Mouse (Mus musculus): ENCODE measurements around the gene Islr2. TPM values are rescaled to one million over a fixed set of nuclear protein-coding genes. Genes with fewer than 3 reads are reported as not detected.

The Islr2 gene
- total RNA-seq, 2 experiments from 2014 or later = 3.1 to 5.8 TPM

DNA sequence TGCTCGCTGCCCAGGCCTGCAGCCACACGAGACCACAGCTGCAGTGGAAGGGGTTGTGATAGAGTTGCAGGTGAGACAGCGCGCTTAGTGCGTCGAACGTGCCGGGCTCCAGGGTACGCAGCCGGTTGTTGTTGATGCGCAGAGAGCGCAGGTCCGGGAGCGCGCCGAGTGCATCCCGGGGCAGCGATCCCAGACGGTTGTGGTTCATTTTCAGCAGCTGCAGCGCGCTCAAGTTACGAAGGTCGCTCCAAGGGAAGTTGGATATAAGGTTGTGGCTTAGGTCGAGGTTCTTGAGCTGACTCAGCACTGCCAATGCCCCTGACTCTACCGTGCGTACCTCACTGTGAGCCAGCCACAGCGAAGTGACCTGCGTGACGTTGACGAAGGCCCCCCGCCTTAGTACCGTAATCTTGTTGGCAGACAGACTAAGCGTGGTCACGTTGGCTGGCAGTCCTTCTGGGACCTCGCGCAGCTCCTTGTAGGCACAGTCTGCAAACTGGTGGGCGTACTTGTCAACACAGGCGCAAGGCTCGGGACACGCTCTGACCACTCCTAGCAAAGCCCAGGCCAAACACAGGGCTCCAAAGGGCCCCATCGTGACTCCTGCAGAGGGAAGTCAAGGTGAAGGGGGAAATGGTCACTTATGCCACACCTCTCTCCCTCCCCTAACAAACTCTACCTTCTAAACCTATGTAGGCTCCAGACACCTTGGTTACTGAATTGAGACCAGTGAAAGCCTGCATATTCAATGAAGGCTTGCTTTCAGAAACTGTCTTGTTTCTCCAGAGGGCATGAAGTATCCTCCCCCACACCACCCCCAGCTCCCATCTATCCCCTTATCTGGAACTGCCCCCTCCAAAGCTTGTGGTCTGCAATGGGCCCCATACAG is 4.5 kb downstream of the Islr2 start:
- intact Hi-C loops (cut with DNase I; ENCODE audit: low total_unique reads) = loop anchor here (5.0 kb wide), 1 partner anchor 162 kb away; no protein-coding TSS in a partner anchor
- DNase-seq = peak; percentile 64

- no peak for DNase-seq
- intact Hi-C loops (cut with DNase I; ENCODE audit: low total_unique reads) = no loop called here
These were observed 5.2 kb downstream of the Islr2 start for GRCm38 (mm10) chr9:58198801-58199371.

GRCm38 (mm10) chr9:58197781-58198701 is 6.1 kb downstream of the Islr2 start:
- DNase-seq = peak; percentile 58
- intact Hi-C loops (cut with DNase I; ENCODE audit: low total_unique reads) = no loop called here

DNA sequence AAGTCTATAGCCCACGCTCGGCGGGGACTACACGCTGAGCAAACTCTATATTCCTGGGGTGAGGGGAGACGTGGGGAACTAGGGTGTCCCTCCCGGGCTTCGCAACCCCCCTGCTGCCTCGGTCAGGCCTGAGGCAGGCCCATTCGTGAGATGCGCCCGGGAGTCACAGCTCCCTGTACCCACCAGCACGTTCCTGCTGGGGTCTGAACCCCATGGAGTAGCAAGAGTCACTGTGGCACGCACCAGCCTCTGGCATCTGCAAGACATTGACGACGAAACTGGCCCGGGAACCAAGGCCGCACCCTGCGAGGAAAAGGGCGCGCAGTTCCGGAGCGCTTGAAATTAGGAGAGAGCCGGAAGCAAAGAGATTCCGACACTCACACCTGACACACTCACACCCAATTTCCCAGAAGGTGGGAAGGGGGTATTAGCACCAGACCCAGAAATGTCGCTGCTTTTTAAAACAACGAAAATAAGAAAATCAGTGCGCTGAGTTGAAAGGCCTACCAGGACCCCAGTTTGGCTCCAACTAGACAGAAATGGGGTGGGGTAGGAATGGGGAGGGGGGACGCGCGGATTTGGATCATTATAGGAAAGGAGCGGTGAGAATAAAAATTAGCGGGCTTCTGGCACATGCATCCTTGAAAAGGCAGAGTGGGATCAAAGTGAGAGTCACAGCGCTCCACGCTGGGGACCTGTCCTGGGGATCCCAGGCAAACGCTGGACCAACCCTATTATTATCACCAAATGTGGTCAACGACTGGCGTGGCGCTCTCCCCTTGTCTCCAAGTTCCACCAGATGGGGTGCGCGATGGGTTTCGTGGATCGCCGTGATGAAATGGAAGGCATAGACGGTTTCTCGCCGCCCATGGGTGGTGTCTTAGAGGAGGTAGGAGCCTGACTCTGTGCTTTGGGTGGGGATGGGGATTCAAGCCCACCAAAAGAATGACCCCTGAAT is 7.2 kb downstream of the Islr2 start:
- intact Hi-C loops (cut with DNase I; ENCODE audit: low total_unique reads) = no loop called here
- DNase-seq = no peak

DNA sequence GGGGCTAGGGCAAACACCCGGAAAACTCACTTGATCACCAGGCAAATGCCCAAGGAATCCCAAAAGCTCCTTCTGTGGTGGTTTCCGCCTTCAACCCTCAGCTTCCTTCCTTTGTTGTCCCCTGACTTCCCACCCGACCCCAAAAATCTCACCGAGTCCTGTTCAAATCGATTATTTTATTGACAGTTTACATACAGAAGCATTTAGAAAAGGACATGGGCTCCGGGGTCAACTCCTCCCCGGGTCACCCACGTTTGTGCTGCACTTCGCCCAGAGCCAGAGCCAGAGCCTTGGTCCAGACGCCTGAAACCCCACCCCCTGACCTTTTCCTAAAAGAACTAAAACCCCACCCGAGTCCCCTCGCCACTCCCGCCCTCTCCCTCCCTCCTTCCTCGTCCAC is 8.0 kb downstream of the Islr2 start:
- DNase-seq = no peak

GRCm38 (mm10) chr9:58195671-58196070 is 8.4 kb downstream of the Islr2 start:
- no peak for DNase-seq
- intact Hi-C loops (cut with DNase I; ENCODE audit: low total_unique reads) = no loop called here

More for the DNA sequence above, 8.0 kb downstream of the Islr2 start:
- intact Hi-C loops (cut with DNase I; ENCODE audit: low total_unique reads) = no loop called here

- no peak for DNase-seq
- intact Hi-C loops (cut with DNase I; ENCODE audit: low total_unique reads) = no loop called here
These were observed 9.9 kb downstream of the Islr2 start for GRCm38 (mm10) chr9:58194222-58194621.

DNA sequence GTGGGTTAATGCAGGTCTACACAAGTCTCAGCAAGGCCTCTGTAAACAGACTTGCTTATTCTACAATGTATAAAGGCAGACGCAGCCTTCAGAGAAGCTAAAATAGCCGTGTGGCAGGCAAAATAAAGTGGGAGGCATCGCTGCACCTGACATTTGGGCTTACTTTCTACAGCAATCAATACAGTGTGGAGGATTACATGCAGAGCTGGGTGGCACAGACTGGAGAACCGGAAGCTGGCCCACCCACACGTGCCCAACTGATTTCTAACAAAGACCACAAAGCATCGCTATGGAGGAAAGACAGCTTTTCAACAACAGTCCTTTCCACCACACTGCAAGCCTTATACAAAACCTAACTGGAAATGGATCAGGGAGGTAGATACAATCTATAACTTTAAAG is 19.7 kb downstream of the Islr2 start:
- intact Hi-C loops (cut with DNase I; ENCODE audit: low total_unique reads) = no loop called here
- no peak for DNase-seq

GRCm38 (mm10) chr9:58179390-58179789 is 24.7 kb downstream of the Islr2 start:
- intact Hi-C loops (cut with DNase I; ENCODE audit: low total_unique reads) = no loop called here

GRCm38 (mm10) chr9:58177165-58177564 is 27.0 kb downstream of the Islr2 start:
- DNase-seq = no peak
- intact Hi-C loops (cut with DNase I; ENCODE audit: low total_unique reads) = no loop called here

More at GRCm38 (mm10) chr9:58179390-58179789, 24.7 kb downstream of the Islr2 start:
- DNase-seq = no peak

DNA sequence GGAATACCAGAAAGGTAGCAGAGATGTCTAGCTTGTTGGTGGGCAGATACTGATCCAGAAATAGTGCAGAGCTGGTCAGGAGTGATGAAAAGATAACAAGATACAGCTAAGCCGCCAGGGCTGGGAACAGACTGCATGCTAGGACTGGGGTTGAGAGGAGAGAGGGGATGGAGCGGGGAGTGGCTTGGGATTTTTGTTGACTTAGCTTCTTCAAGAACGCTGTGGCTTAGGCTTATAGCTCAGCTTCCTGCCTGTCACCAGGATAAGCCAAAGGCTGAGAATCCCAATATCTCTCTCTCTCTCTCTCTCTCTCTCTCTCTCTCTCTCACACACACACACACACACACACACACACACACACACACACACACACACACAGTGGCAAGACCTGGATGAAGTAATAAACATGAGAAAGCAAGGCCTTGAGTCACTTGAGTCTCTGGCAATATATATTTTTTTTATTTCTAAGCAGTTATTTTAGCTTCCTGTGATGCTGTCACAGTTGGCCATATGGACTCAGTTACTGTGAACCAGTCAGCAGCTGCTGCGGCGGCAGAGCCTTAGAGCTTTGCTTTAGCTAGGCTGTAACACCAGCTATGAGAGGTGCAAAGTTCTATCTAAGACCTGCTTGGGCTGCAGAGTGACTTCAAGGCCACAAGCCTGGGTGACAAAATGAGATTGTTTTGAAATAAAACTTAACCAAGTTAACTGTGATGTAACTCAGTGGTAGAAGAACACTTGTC is 28.2 kb downstream of the Islr2 start:
- no peak for DNase-seq
- intact Hi-C loops (cut with DNase I; ENCODE audit: low total_unique reads) = no loop called here

- intact Hi-C loops (cut with DNase I; ENCODE audit: low total_unique reads) = no loop called here
- DNase-seq = no peak
These were observed 29.3 kb downstream of the Islr2 start for GRCm38 (mm10) chr9:58174818-58175251.

DNA sequence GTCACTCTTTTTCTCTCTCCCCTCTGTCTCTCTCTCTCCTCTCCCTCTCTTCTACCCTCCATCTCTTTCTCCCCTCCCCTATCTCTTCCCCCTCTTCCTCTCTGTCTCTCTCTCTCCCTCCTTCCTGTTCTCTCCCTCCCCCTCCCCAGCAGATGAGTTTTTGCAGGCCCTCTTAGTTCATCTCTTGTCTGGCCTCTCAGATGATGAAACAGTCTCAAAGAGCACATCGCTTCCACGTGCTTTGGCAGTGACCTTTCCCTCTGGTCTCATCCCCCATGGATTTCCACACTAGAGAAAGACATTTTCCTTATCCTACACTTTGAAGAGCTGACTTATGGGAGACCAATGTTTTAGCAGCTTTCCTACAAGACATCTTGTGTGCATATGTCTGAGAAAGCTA is 31.3 kb downstream of the Islr2 start:
- intact Hi-C loops (cut with DNase I; ENCODE audit: low total_unique reads) = no loop called here
- DNase-seq = no peak

DNA sequence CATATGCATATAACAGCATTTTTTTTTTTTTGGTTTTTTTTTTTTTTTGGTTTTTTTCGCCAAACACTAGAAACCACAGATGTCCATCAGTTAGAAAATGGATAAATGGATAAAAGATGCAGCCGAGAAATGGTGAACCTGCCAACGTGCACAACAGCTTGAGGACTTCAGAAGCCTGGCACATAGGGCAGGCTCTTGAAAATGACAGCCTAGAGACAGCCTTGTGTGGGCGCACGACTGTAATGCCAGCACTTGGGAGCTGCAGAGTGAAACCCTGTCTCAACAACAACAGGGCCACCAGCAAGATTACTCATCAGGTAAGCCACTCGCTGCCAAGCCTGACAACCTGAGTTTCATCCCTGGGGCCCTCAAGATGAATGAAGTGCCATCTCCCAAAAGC is 34.7 kb downstream of the Islr2 start:
- intact Hi-C loops (cut with DNase I; ENCODE audit: low total_unique reads) = no loop called here
- no peak for DNase-seq

DNA sequence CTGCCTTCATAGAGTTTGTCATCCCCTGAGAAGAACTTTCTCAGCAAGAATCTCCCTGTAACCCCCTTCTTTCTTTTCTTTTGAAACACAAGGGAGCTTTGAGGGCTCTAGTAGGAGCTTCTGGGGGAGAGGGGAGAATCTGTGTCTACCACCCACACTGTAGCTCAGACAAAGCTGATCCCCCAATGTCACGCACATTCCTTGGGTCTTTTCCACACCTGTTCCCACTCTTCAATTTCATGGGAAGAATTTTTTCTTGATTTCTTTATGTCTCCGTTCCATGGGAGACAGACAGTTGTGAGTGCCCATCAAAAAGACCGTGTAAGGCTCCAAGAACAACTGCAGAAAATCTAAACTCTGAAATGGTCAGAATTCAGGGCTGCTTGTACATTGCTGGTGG is 35.2 kb downstream of the Islr2 start:
- DNase-seq = no peak
- intact Hi-C loops (cut with DNase I; ENCODE audit: low total_unique reads) = no loop called here

GRCm38 (mm10) chr9:58165779-58166178 is 38.3 kb downstream of the Islr2 start:
- intact Hi-C loops (cut with DNase I; ENCODE audit: low total_unique reads) = no loop called here
- no peak for DNase-seq

GRCm38 (mm10) chr9:58163146-58163545 is 41.0 kb downstream of the Islr2 start:
- intact Hi-C loops (cut with DNase I; ENCODE audit: low total_unique reads) = no loop called here
- DNase-seq = no peak

DNA sequence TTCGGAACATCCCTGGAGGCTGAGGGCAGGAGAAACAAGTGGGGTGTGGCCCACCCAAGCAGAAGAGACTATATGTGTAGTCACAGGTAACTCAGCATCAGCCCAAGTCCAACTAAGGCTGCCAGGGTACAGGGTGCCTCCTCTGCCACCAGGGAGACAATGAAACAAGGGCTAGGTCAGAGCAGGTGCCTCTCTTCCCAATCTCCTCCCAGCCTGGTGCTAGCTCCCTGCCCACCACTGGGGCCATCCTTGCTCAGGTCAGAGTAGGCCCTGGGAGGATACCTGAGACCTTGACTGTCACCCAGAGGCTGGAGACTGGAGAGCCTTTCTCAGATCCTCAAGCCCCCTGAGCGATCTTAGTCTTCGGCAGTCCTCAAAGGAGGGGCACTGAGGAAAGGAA is 41.9 kb downstream of the Islr2 start:
- intact Hi-C loops (cut with DNase I; ENCODE audit: low total_unique reads) = no loop called here

More for the DNA sequence above, 41.9 kb downstream of the Islr2 start:
- no peak for DNase-seq

Data from gastrocnemius, postnatal 14 days (tissue).